Comparison of ENCODE assay signal across 8 mouse cellular contexts in the genomic region with DNA sequence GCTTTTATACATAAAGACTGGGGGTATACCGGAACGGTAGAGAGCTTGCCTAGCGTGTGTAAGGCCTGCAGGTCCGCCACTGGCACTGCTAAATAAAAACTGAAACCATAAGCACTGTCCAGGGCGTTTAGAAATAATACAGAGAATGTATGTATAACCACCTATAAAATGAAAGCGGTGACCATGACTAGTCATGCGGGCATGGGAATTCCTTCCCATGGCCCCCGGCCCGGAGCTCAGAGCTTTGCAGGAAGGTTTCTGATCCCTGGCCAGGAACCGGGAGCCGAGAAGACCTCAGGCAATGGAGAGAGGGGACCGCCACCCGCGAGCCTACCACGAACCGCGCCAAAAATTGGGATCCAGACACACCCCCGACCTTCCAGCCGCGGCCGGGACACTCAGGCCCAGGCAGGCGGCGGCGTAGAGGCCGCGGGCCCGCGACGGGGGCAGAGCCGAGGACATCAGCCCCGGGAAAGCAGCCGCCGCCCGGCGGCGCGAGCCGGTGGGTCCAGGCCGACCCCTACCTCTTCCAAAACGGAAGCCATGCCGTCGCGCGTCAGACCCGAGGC. TPM values are rescaled to one million over a fixed set of nuclear protein-coding genes. Genes with fewer than 3 reads are reported as not detected.
DNase-seq lines count a peak whose midpoint lies in the region; ATAC-seq and TF ChIP-seq lines count a peak whose summit lies in the region.

No protein-coding gene starts in this region.

- peak overlapping the region; percentile 91 for H3K27ac ChIP-seq in kidney, postnatal 0 days
- peak overlapping the region; percentile 87 for H3K27ac ChIP-seq in embryonic facial prominence, embryonic 14.5 days (replicated peaks; ENCODE audit: low read depth, low read length)
- peak overlapping the region; percentile 98 for H3K27ac ChIP-seq in hindbrain, embryonic 10.5 days
- peak overlapping the region; percentile 97 for H3K27ac ChIP-seq in liver, embryonic 16.5 days (ENCODE audit: low read length)

- peak; percentile 67 for ATAC-seq in kidney, postnatal 0 days (replicated peaks; ENCODE audit: low FRiP score, low read depth)
- peak; percentile 67 for ATAC-seq in embryonic facial prominence, embryonic 14.5 days (ENCODE audit: low read depth)
- peak; percentile 49 for ATAC-seq in liver, embryonic 16.5 days (ENCODE audit: low read depth)

- no peaks in the 10 kb centered on the region for H3K27me3 ChIP-seq in kidney, postnatal 0 days (ENCODE audit: insufficient read depth, low read length)
- H3K27me3 ChIP-seq in embryonic facial prominence, embryonic 14.5 days (replicated peaks; ENCODE audit: control insufficient read depth, insufficient read depth, low read length) = no peaks in the 10 kb centered on the region
- H3K27me3 ChIP-seq in hindbrain, embryonic 10.5 days (ENCODE audit: insufficient read depth, poor library complexity, severe bottlenecking) = no peaks in the 10 kb centered on the region
- no peaks in the 10 kb centered on the region for H3K27me3 ChIP-seq in liver, embryonic 16.5 days (ENCODE audit: control insufficient read depth, insufficient read depth, low read depth, low read length)
- no peaks in the 10 kb centered on the region for H3K27me3 ChIP-seq in splenic B cell, adult 2 months (ENCODE audit: control insufficient read depth, insufficient read depth, low read length, poor library complexity, severe bottlenecking)

- H3K4me2 ChIP-seq in kidney, postnatal 0 days (ENCODE audit: low read length) = peak overlapping the region; percentile 56
- H3K4me2 ChIP-seq in embryonic facial prominence, embryonic 14.5 days (ENCODE audit: low read depth, low read length) = peak overlapping the region; percentile 75
- H3K4me2 ChIP-seq in liver, embryonic 16.5 days (ENCODE audit: low read depth, low read length) = peak overlapping the region; percentile 73

- H3K4me1 ChIP-seq in kidney, postnatal 0 days (replicated peaks; ENCODE audit: insufficient read depth, low read length) = peaks cover 6% of the 10 kb centered on the region; the same call in 1 of the 2 replicates
- peaks cover 21% of the 10 kb centered on the region for H3K4me1 ChIP-seq in embryonic facial prominence, embryonic 14.5 days (ENCODE audit: control insufficient read depth, insufficient read depth, low read length)
- H3K4me1 ChIP-seq in hindbrain, embryonic 10.5 days (replicated peaks) = peaks cover 28% of the 10 kb centered on the region
- peaks cover 17% of the 10 kb centered on the region for H3K4me1 ChIP-seq in liver, embryonic 16.5 days (ENCODE audit: control insufficient read depth, low read depth, low read length)

- DNase-seq in kidney, postnatal 0 days (ENCODE audit: low spot score) = peak; percentile 57
- DNase-seq in kidney, adult 18-20 months = no peak
- peak; percentile 49 for DNase-seq in R1 (ENCODE audit: low read depth, low spot score)
- peak; percentile 41 for DNase-seq in embryonic facial prominence, embryonic 14.5 days (ENCODE audit: low spot score)
- no peak for DNase-seq in hindbrain, embryonic 10.5 days (ENCODE audit: low spot score)
- peak; percentile 35 for DNase-seq in splenic B cell, adult 2 months (ENCODE audit: low read depth, low spot score)
- no peak for DNase-seq in thymus, postnatal 0 days (ENCODE audit: low spot score)

- peak overlapping the region; percentile 81 for H3K9ac ChIP-seq in kidney, postnatal 0 days (ENCODE audit: low read depth, low read length)
- peak overlapping the region; percentile 85 for H3K9ac ChIP-seq in embryonic facial prominence, embryonic 14.5 days (ENCODE audit: low read depth, low read length)
- peak overlapping the region; percentile 92 for H3K9ac ChIP-seq in liver, embryonic 16.5 days (ENCODE audit: low read depth, low read length)

- H3K9me3 ChIP-seq in kidney, postnatal 0 days (replicated peaks; ENCODE audit: low read length) = no peaks in the 10 kb centered on the region
- H3K9me3 ChIP-seq in embryonic facial prominence, embryonic 14.5 days (ENCODE audit: control insufficient read depth, low read length) = no peaks in the 10 kb centered on the region
- H3K9me3 ChIP-seq in hindbrain, embryonic 10.5 days = no peaks in the 10 kb centered on the region
- no peaks in the 10 kb centered on the region for H3K9me3 ChIP-seq in liver, embryonic 16.5 days (replicated peaks; ENCODE audit: control insufficient read depth, low read length)

- TF ChIP-seq CTCF in kidney, postnatal 0 days (IDR thresholded peaks at IDR 0.05; ENCODE audit: low read depth) = no peak

- H3K4me3 ChIP-seq in kidney, postnatal 0 days (replicated peaks; ENCODE audit: low read depth, low read length) = peak overlapping the region; percentile 69
- peak overlapping the region; percentile 73 for H3K4me3 ChIP-seq in embryonic facial prominence, embryonic 14.5 days (ENCODE audit: low read depth, low read length)
- peak overlapping the region; percentile 88 for H3K4me3 ChIP-seq in hindbrain, embryonic 10.5 days
- H3K4me3 ChIP-seq in liver, embryonic 16.5 days (ENCODE audit: low read depth, low read length) = peak overlapping the region; percentile 82

- H3K36me3 ChIP-seq in kidney, postnatal 0 days (ENCODE audit: insufficient read depth, low read length) = 0 out of 2 replicates have a peak, but pooled peaks cover 4% of the 10 kb centered on the region
- peaks cover 9% of the 10 kb centered on the region for H3K36me3 ChIP-seq in embryonic facial prominence, embryonic 14.5 days (ENCODE audit: control insufficient read depth, insufficient read depth, low read length)
- peaks cover 12% of the 10 kb centered on the region for H3K36me3 ChIP-seq in hindbrain, embryonic 10.5 days
- H3K36me3 ChIP-seq in liver, embryonic 16.5 days (ENCODE audit: control insufficient read depth, insufficient read depth) = no peaks in the 10 kb centered on the region
- no peaks in the 10 kb centered on the region for H3K36me3 ChIP-seq in splenic B cell, adult 2 months (ENCODE audit: control insufficient read depth, insufficient read depth, low read length, poor library complexity, severe bottlenecking)

- under 1% methylated on average over 43 of the region's 45 CpGs for WGBS in kidney, postnatal 0 days
- WGBS in embryonic facial prominence, embryonic 14.5 days = under 1% methylated on average over 12 of the region's 45 CpGs
- WGBS in hindbrain, embryonic 10.5 days = under 1% methylated on average over 45 of the region's 45 CpGs
- WGBS in liver, embryonic 16.5 days (ENCODE audit: insufficient replicate concordance) = under 1% methylated on average over 45 of the region's 45 CpGs

RNA-seq across cellular contexts. Expression of a gene that starts 0.5 kb away (rescaled TPM):
- 180 and 182 TPM in 2 replicates for polyA plus RNA-seq in kidney, postnatal 0 days (2015; fragmentation: Nextera tagmentation; extraction: Ambion mirVana)
- polyA plus RNA-seq in embryonic facial prominence, embryonic 14.5 days (2014; fragmentation: Nextera tagmentation; extraction: Ambion mirVana) = 212 and 215 TPM in 2 replicates
- 237 and 328 TPM in 2 replicates for polyA plus RNA-seq in hindbrain, embryonic 10.5 days (2016; fragmentation: Nextera tagmentation; extraction: Ambion mirVana)
- 87.0 and 94.7 TPM in 2 replicates for polyA plus RNA-seq in liver, embryonic 16.5 days (2015; fragmentation: Nextera tagmentation; extraction: Ambion mirVana)
- 209 and 247 TPM in 2 replicates for polyA plus RNA-seq in thymus, postnatal 0 days (2015; fragmentation: Nextera tagmentation; extraction: Ambion mirVana)

RNA-seq across cellular contexts. Expression of a gene that starts 17.2 kb away (rescaled TPM):
- 316 and 330 TPM in 2 replicates for polyA plus RNA-seq in kidney, postnatal 0 days (2015; fragmentation: Nextera tagmentation; extraction: Ambion mirVana)
- polyA plus RNA-seq in embryonic facial prominence, embryonic 14.5 days (2014; fragmentation: Nextera tagmentation; extraction: Ambion mirVana) = 238 and 243 TPM in 2 replicates
- polyA plus RNA-seq in hindbrain, embryonic 10.5 days (2016; fragmentation: Nextera tagmentation; extraction: Ambion mirVana) = 233 and 240 TPM in 2 replicates
- polyA plus RNA-seq in liver, embryonic 16.5 days (2015; fragmentation: Nextera tagmentation; extraction: Ambion mirVana) = 152 and 164 TPM in 2 replicates
- 390 and 393 TPM in 2 replicates for polyA plus RNA-seq in thymus, postnatal 0 days (2015; fragmentation: Nextera tagmentation; extraction: Ambion mirVana)

RNA-seq across cellular contexts. Expression of a gene that starts 58.8 kb away (rescaled TPM):
- 0.66 and 0.72 TPM in 2 replicates for polyA plus RNA-seq in kidney, postnatal 0 days (2015; fragmentation: Nextera tagmentation; extraction: Ambion mirVana)
- polyA plus RNA-seq in embryonic facial prominence, embryonic 14.5 days (2014; fragmentation: Nextera tagmentation; extraction: Ambion mirVana) = 10.9 and 17.2 TPM in 2 replicates
- 0.07 TPM in 1 of 2 replicates, not detected in the other for polyA plus RNA-seq in hindbrain, embryonic 10.5 days (2016; fragmentation: Nextera tagmentation; extraction: Ambion mirVana)
- polyA plus RNA-seq in liver, embryonic 16.5 days (2015; fragmentation: Nextera tagmentation; extraction: Ambion mirVana) = 0.05 TPM in 1 of 2 replicates, not detected in the other
- 0.05 TPM in 2 replicates for polyA plus RNA-seq in thymus, postnatal 0 days (2015; fragmentation: Nextera tagmentation; extraction: Ambion mirVana)

Comparison
In these comparisons a context has a peak if more than half of its experiments do, and no peak if none do; other contexts are left out.
1. DNase-seq: peak in kidney, postnatal 0 days (single experiment), R1 (single experiment), embryonic facial prominence, embryonic 14.5 days (single experiment) and splenic B cell, adult 2 months (single experiment); none in kidney, adult 18-20 months (single experiment), hindbrain, embryonic 10.5 days (single experiment) and thymus, postnatal 0 days (single experiment).
2. Peak in every context shown above with its lines, with median percentiles within 50 percentile points of each other: ATAC-seq, H3K27ac ChIP-seq, H3K4me2 ChIP-seq, H3K4me3 ChIP-seq and H3K9ac ChIP-seq.